Mouse (Mus musculus): ENCODE results near the gene Nudcd3. TPM values are rescaled to one million over a fixed set of nuclear protein-coding genes. Genes with fewer than 3 reads are reported as not detected.

Nudcd3 gene
- total RNA-seq, 2 experiments from 2014 or later: 114 to 118 TPM

- no peak for DNase-seq (ENCODE audit: low spot score in 2 of 2)
These were observed 21.5 kb downstream of the Nudcd3 start for GRCm38 (mm10) chr11:6178673-6179166.

- no peak for DNase-seq (ENCODE audit: low spot score in 2 of 2)
These were observed 22.3 kb downstream of the Nudcd3 start for GRCm38 (mm10) chr11:6177781-6178420.

- no peak for DNase-seq (ENCODE audit: low spot score in 2 of 2)
These were observed 24.7 kb downstream of the Nudcd3 start for GRCm38 (mm10) chr11:6175506-6175905.

- no peak for DNase-seq (ENCODE audit: low spot score in 2 of 2)
These were observed 25.5 kb downstream of the Nudcd3 start for GRCm38 (mm10) chr11:6174719-6175118.

- DNase-seq (ENCODE audit: low spot score in 2 of 2): no peak
These were observed 31.1 kb downstream of the Nudcd3 start for GRCm38 (mm10) chr11:6169041-6169663.

- DNase-seq (ENCODE audit: low spot score in 2 of 2): no peak
These were observed 33.9 kb downstream of the Nudcd3 start for GRCm38 (mm10) chr11:6166351-6166750.

- DNase-seq (ENCODE audit: low spot score in 2 of 2): no peak
These were observed 34.7 kb downstream of the Nudcd3 start for GRCm38 (mm10) chr11:6165391-6166081.

- DNase-seq (ENCODE audit: low spot score in 2 of 2): no peak
These were observed 35.4 kb downstream of the Nudcd3 start for GRCm38 (mm10) chr11:6164781-6165180.

- DNase-seq (ENCODE audit: low spot score in 2 of 2): no peak
These were observed 36.5 kb downstream of the Nudcd3 start for GRCm38 (mm10) chr11:6163706-6164105.

- DNase-seq (ENCODE audit: low spot score in 2 of 2): no peak
These were observed 37.2 kb downstream of the Nudcd3 start for GRCm38 (mm10) chr11:6163062-6163461.

GRCm38 (mm10) chr11:6161549-6161948, 38.7 kb downstream of the Nudcd3 start:
- DNase-seq (ENCODE audit: low spot score in 2 of 2): no peak

- DNase-seq (ENCODE audit: low spot score in 2 of 2): no peak
These were observed 39.4 kb downstream of the Nudcd3 start for GRCm38 (mm10) chr11:6160663-6161271.

GRCm38 (mm10) chr11:6159704-6160275, 40.4 kb downstream of the Nudcd3 start:
- DNase-seq (ENCODE audit: low spot score in 2 of 2): no peak

- no peak for DNase-seq (ENCODE audit: low spot score in 2 of 2)
These were observed 41.7 kb downstream of the Nudcd3 start for GRCm38 (mm10) chr11:6158515-6158914.

GRCm38 (mm10) chr11:6157119-6157518, 43.1 kb downstream of the Nudcd3 start:
- no peak for DNase-seq (ENCODE audit: low spot score in 2 of 2)

- DNase-seq (ENCODE audit: low spot score in 2 of 2): no peak
These were observed 43.6 kb downstream of the Nudcd3 start for GRCm38 (mm10) chr11:6156651-6157050.

GRCm38 (mm10) chr11:6154211-6154701, 46.0 kb downstream of the Nudcd3 start:
- DNase-seq (ENCODE audit: low spot score in 2 of 2): no peak

- DNase-seq (ENCODE audit: low spot score in 2 of 2): no peak
These were observed 47.4 kb downstream of the Nudcd3 start for GRCm38 (mm10) chr11:6152864-6153263.

GRCm38 (mm10) chr11:6138233-6138950, 61.8 kb downstream of the Nudcd3 start:
- DNase-seq (ENCODE audit: low spot score in 2 of 2): no peak

- DNase-seq (ENCODE audit: low spot score in 2 of 2): no peak
These were observed 67.3 kb downstream of the Nudcd3 start for GRCm38 (mm10) chr11:6132886-6133285.

GRCm38 (mm10) chr11:6130578-6130977, 69.6 kb downstream of the Nudcd3 start:
- DNase-seq (ENCODE audit: low spot score in 2 of 2): no peak

Data from layer of hippocampus, postnatal 10 days (tissue).